Mouse (Mus musculus) MEL (cell line): ENCODE data around the gene Eif1b. TPM values are rescaled to one million over a fixed set of nuclear protein-coding genes. Genes with fewer than 3 reads are reported as not detected.
A peak's percentile ranks its signal among the peaks of the same experiment; 100 is the strongest.

Experiments used
- DNase-seq: peaks from one replicate; pipeline ENCODE4 v3.0.0; 2011; ENCODE audit warnings: low read depth, low spot score
- H3K27ac ChIP-seq: 2 replicates; pipeline ENCODE4 v1.5.1; 2012; ENCODE audit warnings: low read depth, mild to moderate bottlenecking, control low read depth, low read length, moderate library complexity; ENCODE audit not compliant: control insufficient read depth
- H3K27me3 ChIP-seq, 2 experiments: fragments of 150-350 bp in 1 of 2; sonication (generic) in 1 of 2; 2 replicates each; pipeline ENCODE4 v1.6.1; 2012; ENCODE audit warnings: low read length in 2 of 2, mild to moderate bottlenecking in 2 of 2, improper control_type of control experiment in 1 of 2, moderate library complexity in 1 of 2; ENCODE audit not compliant: insufficient read depth in 2 of 2, control insufficient read depth in 1 of 2
- H3K36me3 ChIP-seq, 2 experiments: 2 replicates each; pipeline ENCODE4 v1.6.1; 2012 to 2014; ENCODE audit warnings: low read length in 2 of 2, improper control_type of control experiment in 1 of 2, inconsistent platforms in 1 of 2, mild to moderate bottlenecking in 1 of 2; ENCODE audit not compliant: insufficient read depth in 2 of 2, control insufficient read depth in 1 of 2
- H3K4me1 ChIP-seq, 2 experiments: fragments of 150-350 bp in 1 of 2; sonication (generic) in 1 of 2; 2 replicates each; pipeline ENCODE4 v1.6.1; 2012; ENCODE audit warnings: low read length in 2 of 2, improper control_type of control experiment in 1 of 2, mild to moderate bottlenecking in 1 of 2; ENCODE audit not compliant: insufficient read depth in 2 of 2, control insufficient read depth in 1 of 2
- H3K4me3 ChIP-seq, 2 experiments: fragments of 150-350 bp in 1 of 2; sonication (generic) in 1 of 2; 2 replicates each; pipeline ENCODE4 v1.5.1; 2012; ENCODE audit warnings: low read depth in 2 of 2, low read length in 2 of 2, mild to moderate bottlenecking in 2 of 2, moderate library complexity in 2 of 2, control low read depth in 1 of 2, improper control_type of control experiment in 1 of 2; ENCODE audit not compliant: control insufficient read depth in 1 of 2, insufficient read depth in 1 of 2
- H3K79me2 ChIP-seq: 2 replicates; pipeline ENCODE4 v1.6.1; 2012; ENCODE audit warnings: mild to moderate bottlenecking, low read length, moderate library complexity; ENCODE audit not compliant: control insufficient read depth, poor library complexity, insufficient read depth
- H3K9ac ChIP-seq: 2 replicates; pipeline ENCODE4 v1.6.1; 2012; ENCODE audit warnings: low read depth, mild to moderate bottlenecking, control low read depth, low read length, moderate library complexity; ENCODE audit not compliant: control insufficient read depth, poor library complexity, severe bottlenecking
- H3K9me3 ChIP-seq: fragments of 150-350 bp; sonication (generic); replicated peaks from 2 replicates; pipeline ENCODE4 v1.6.1; 2012; ENCODE audit warnings: mild to moderate bottlenecking, low read length, improper control_type of control experiment, moderate library complexity; ENCODE audit not compliant: insufficient read depth
- CHD1 ChIP-seq: IDR thresholded peaks from 2 replicates; pipeline ENCODE4 v1.6.1; 2012; ENCODE audit warnings: low read depth, mild to moderate bottlenecking, inconsistent platforms, low read length, improper control_type of control experiment
- CTCF ChIP-seq, 3 experiments: IDR thresholded peaks in 2 of 3; conservative IDR thresholded peaks in 1 of 3; 2 replicates each; pipeline ENCODE4 v1.5.1; 2011 to 2012; ENCODE audit warnings: low read length in 3 of 3, low read depth in 2 of 3, mild to moderate bottlenecking in 2 of 3, improper control_type of control experiment in 1 of 3, inconsistent platforms in 1 of 3, mixed read lengths in 1 of 3, moderate library complexity in 1 of 3; ENCODE audit not compliant: control insufficient read depth in 1 of 3, insufficient read depth in 1 of 3, poor library complexity in 1 of 3, severe bottlenecking in 1 of 3
- E2F4 ChIP-seq: IDR thresholded peaks from 2 replicates; pipeline ENCODE4 v1.6.1; 2011; ENCODE audit warnings: low read depth, low read length, improper control_type of control experiment, borderline replicate concordance
- ELF1 ChIP-seq: IDR thresholded peaks from 2 replicates; pipeline ENCODE4 v1.6.1; 2014; ENCODE audit warnings: low read depth, mild to moderate bottlenecking, inconsistent platforms, low read length, improper control_type of control experiment, moderate library complexity
- ETS1 ChIP-seq: IDR thresholded peaks from 2 replicates; pipeline ENCODE4 v1.6.1; 2012; ENCODE audit warnings: low read depth, mild to moderate bottlenecking, inconsistent platforms, low read length, improper control_type of control experiment, moderate library complexity
- GATA1 ChIP-seq: IDR thresholded peaks from 2 replicates; pipeline ENCODE4 v1.6.1; 2011; ENCODE audit warnings: low read depth, low read length, improper control_type of control experiment
- HCFC1 ChIP-seq: IDR thresholded peaks from 2 replicates; pipeline ENCODE4 v1.6.1; 2012; ENCODE audit warnings: low read depth, mild to moderate bottlenecking, inconsistent platforms, low read length, improper control_type of control experiment, moderate library complexity
- KAT2A ChIP-seq: conservative IDR thresholded peaks from 2 replicates; pipeline ENCODE4 v1.6.1; 2012; ENCODE audit warnings: low read depth, low read length, improper control_type of control experiment, inconsistent platforms
- MAFK ChIP-seq: IDR thresholded peaks from 2 replicates; pipeline ENCODE4 v1.6.1; 2011; ENCODE audit warnings: low read depth, mild to moderate bottlenecking, low read length, improper control_type of control experiment, borderline replicate concordance
- MAX ChIP-seq: IDR thresholded peaks from 2 replicates; pipeline ENCODE4 v1.6.1; 2011; ENCODE audit warnings: low read length, improper control_type of control experiment
- MAZ ChIP-seq: IDR thresholded peaks from 2 replicates; pipeline ENCODE4 v1.6.1; 2012; ENCODE audit warnings: low read depth, mild to moderate bottlenecking, inconsistent platforms, low read length, improper control_type of control experiment
- MXI1 ChIP-seq: IDR thresholded peaks from 2 replicates; pipeline ENCODE4 v1.6.1; 2011; ENCODE audit warnings: mild to moderate bottlenecking, low read depth, low read length, improper control_type of control experiment
- MYC ChIP-seq: IDR thresholded peaks from 2 replicates; pipeline ENCODE4 v1.6.1; 2011; ENCODE audit warnings: low read depth, mild to moderate bottlenecking, low read length, improper control_type of control experiment, moderate library complexity
- NELFE ChIP-seq: IDR thresholded peaks from 2 replicates; pipeline ENCODE4 v1.6.1; 2011; ENCODE audit warnings: low read depth, low read length, improper control_type of control experiment
- POLR2A ChIP-seq, 2 experiments: IDR thresholded peaks; 2 replicates each; pipeline ENCODE4 v1.6.1; 2011 to 2012; ENCODE audit warnings: low read length in 2 of 2, mild to moderate bottlenecking in 2 of 2, control low read depth in 1 of 2, improper control_type of control experiment in 1 of 2, low read depth in 1 of 2, moderate library complexity in 1 of 2; ENCODE audit not compliant: control insufficient read depth in 1 of 2, insufficient read depth in 1 of 2, poor library complexity in 1 of 2
- POLR2AphosphoS2 ChIP-seq: IDR thresholded peaks from 2 replicates; pipeline ENCODE4 v1.6.1; 2011; ENCODE audit warnings: low read length, improper control_type of control experiment
- SIN3A ChIP-seq: IDR thresholded peaks from 2 replicates; pipeline ENCODE4 v1.6.1; 2012; ENCODE audit warnings: low read length, improper control_type of control experiment, inconsistent platforms
- TBP ChIP-seq: IDR thresholded peaks from 2 replicates; pipeline ENCODE4 v1.8.0; 2011; ENCODE audit warnings: low read depth, low read length, improper control_type of control experiment
- TCF12 ChIP-seq: IDR thresholded peaks from 2 replicates; pipeline ENCODE4 v1.6.1; 2014; ENCODE audit warnings: low read depth, mild to moderate bottlenecking, inconsistent platforms, low read length, improper control_type of control experiment, moderate library complexity
- USF1 ChIP-seq: IDR thresholded peaks from 2 replicates; pipeline ENCODE4 v1.6.1; 2014; ENCODE audit warnings: low read depth, mild to moderate bottlenecking, inconsistent platforms, low read length, improper control_type of control experiment, moderate library complexity
- USF2 ChIP-seq, 2 experiments: IDR thresholded peaks; 2 replicates each; pipeline ENCODE4 v1.6.1; 2011 to 2012; ENCODE audit warnings: improper control_type of control experiment in 2 of 2, low read length in 2 of 2, borderline replicate concordance in 1 of 2, inconsistent platforms in 1 of 2, low read depth in 1 of 2, mild to moderate bottlenecking in 1 of 2; ENCODE audit not compliant: insufficient read depth in 1 of 2
- ZKSCAN1 ChIP-seq: IDR thresholded peaks from 2 replicates; pipeline ENCODE4 v1.6.1; 2012; ENCODE audit warnings: low read depth, mild to moderate bottlenecking, inconsistent platforms, low read length, improper control_type of control experiment, moderate library complexity
- ZMIZ1 ChIP-seq: IDR thresholded peaks from 2 replicates; pipeline ENCODE4 v1.6.1; 2012; ENCODE audit warnings: low read depth, mild to moderate bottlenecking, inconsistent platforms, low read length, improper control_type of control experiment, moderate library complexity
- polyA plus RNA-seq, 2 experiments: library from polyadenylated mRNA; stranded (reverse) in 1 of 2; unstranded in 1 of 2; fragments of >175 nt in 1 of 2; fragments of >200 nt in 1 of 2; gene quantifications; 2 replicates each; pipeline versions ENCODE4 v1.2.1 to v1.2.4; 2012; ENCODE audit warnings: low replicate concordance in 2 of 2, low read depth in 1 of 2; ENCODE audit not compliant: insufficient read length in 2 of 2, insufficient read depth in 1 of 2, missing spikeins in 1 of 2
- total RNA-seq: library from RNA; depleted of rRNA; stranded (reverse); fragments of 300-350 nt; gene quantifications from 2 replicates; pipeline ENCODE4 v1.2.3, GENCODE M21; 2012

Gene Eif1b
- total and polyA plus RNA-seq, 3 experiments: 54.3 to 110 TPM; not detected in 1

GRCm38 (mm10) chr9:120492400-120493351, 644 bp downstream of the Eif1b start:
- Histone ChIP-seq H3K4me1 (peaks cover 0 to 12% of the 10 kb centered on the region in 2 experiments; a peak in 3 of 4 replicates), H3K9ac (peak overlapping the region; percentile 100), H3K9me3 (no peaks in the 10 kb centered on the region), H3K27ac (peak overlapping the region; percentile 71), H3K36me3 (peaks cover 3 to 5% of the 10 kb centered on the region in 2 experiments; a peak in 3 of 4 replicates), H3K27me3 (no peaks in the 10 kb centered on the region), H3K4me3 (peak overlapping the region; percentile 98 to 100), H3K79me2 (peaks cover 19% of the 10 kb centered on the region)
- TF ChIP-seq MAFK: no peak
- TF ChIP-seq NELFE: peak; percentile 68
- peak; percentile 74 for TF ChIP-seq HCFC1
- TF ChIP-seq MAZ: peak; percentile 78
- peak; percentile 41 for TF ChIP-seq MXI1
- TF ChIP-seq ZKSCAN1: 0 out of 2 replicates have a peak, but pooled peaks have one; percentile 4
- TF ChIP-seq E2F4: no peak
- TF ChIP-seq GATA1: peak; percentile 51; the same call in 1 of the 2 replicates
- TF ChIP-seq POLR2AphosphoS2: peak; percentile 56; the same call in 1 of the 2 replicates
- TF ChIP-seq SIN3A: peak; percentile 81
- TF ChIP-seq TCF12: 0 out of 2 replicates have a peak, but pooled peaks have one; percentile 6
- peak; percentile 90 for TF ChIP-seq USF1
- TF ChIP-seq KAT2A: no peak; the same call in 1 of the 2 replicates
- peak; percentile 36 for TF ChIP-seq ZMIZ1
- 0 out of 2 replicates have a peak, but pooled peaks have one; percentile 14 for TF ChIP-seq ELF1
- TF ChIP-seq ETS1: 0 out of 2 replicates have a peak, but pooled peaks have one; percentile 20
- no peak for TF ChIP-seq CHD1
- TF ChIP-seq CTCF (IDR thresholded peaks at IDR 0.05 in 2 of 3, conservative IDR thresholded peaks at IDR 0.05 in 1 of 3; ENCODE audit: control insufficient read depth in 1 of 3, insufficient read depth in 1 of 3, low read depth in 2 of 3, low read length in 3 of 3, poor library complexity in 1 of 3, severe bottlenecking in 1 of 3): no peak
- peak; percentile 79 for TF ChIP-seq MAX
- TF ChIP-seq TBP: peak; percentile 59; the same call in 1 of the 2 replicates
- peak; percentile 62 to 90 for TF ChIP-seq POLR2A (IDR thresholded peaks at IDR 0.05; ENCODE audit: control insufficient read depth in 1 of 2, insufficient read depth in 1 of 2, low read depth in 1 of 2, low read length in 2 of 2, poor library complexity in 1 of 2)
- TF ChIP-seq MYC: 0 out of 2 replicates have a peak, but pooled peaks have one; percentile 12
- 0 out of 4 replicates have a peak, but pooled peaks of 1 of the 2 experiments have one; percentile 35 for TF ChIP-seq USF2 (IDR thresholded peaks at IDR 0.05; ENCODE audit: borderline replicate concordance in 1 of 2, insufficient read depth in 1 of 2, low read depth in 1 of 2, low read length in 2 of 2)
- DNase-seq: peak; percentile 88
